Mouse (Mus musculus) heart, adult 2 months (tissue): ENCODE measurements around the gene Atp6v1a.

Experiments used
- CTCF ChIP-seq: fragments of 200-600 bp; IDR thresholded peaks from 2 replicates; pipeline ENCODE4 v1.8.1; 2022; ENCODE audit warnings: antibody characterized with exemption, mild to moderate bottlenecking, moderate library complexity
- EP300 ChIP-seq: fragments of 200-500 bp; IDR thresholded peaks from 2 replicates; pipeline ENCODE4 v1.6.1; 2011; ENCODE audit warnings: low read depth, low read length, control low read depth; ENCODE audit not compliant: insufficient read depth
- POLR2A ChIP-seq: fragments of 200-500 bp; IDR thresholded peaks from 2 replicates; pipeline ENCODE4 v1.6.1; 2011; ENCODE audit warnings: mild to moderate bottlenecking, low read depth, low read length, control low read depth; ENCODE audit not compliant: insufficient read depth

GRCm38 (mm10) chr16:44173966-44174530, 34.5 kb upstream of the Atp6v1a start:
- TF ChIP-seq CTCF (no peak), POLR2A (no peak), EP300 (no peak)
